Mouse (Mus musculus) kidney, adult 2 months (tissue): ENCODE results near the gene Mad2l2.

ENCODE experiments used
- CTCF ChIP-seq: fragments of 200-500 bp; conservative IDR thresholded peaks from 2 replicates; pipeline ENCODE4 v1.5.1; 2011; ENCODE audit warnings: low read depth, mild to moderate bottlenecking, control low read depth, low read length, moderate library complexity, mixed read lengths; ENCODE audit not compliant: insufficient read depth, insufficient read length
- POLR2A ChIP-seq: fragments of 200-500 bp; IDR thresholded peaks from one replicate; pipeline ENCODE4 v1.6.1; 2011; ENCODE audit warnings: low read depth, low read length, control low read depth

- TF ChIP-seq POLR2A (no peak), CTCF (no peak)
Observed at GRCm38 (mm10) chr4:148173811-148174494, 43.8 kb downstream of the Mad2l2 start.
